7 mouse cellular contexts compared by ENCODE assay signal in the genomic region with DNA sequence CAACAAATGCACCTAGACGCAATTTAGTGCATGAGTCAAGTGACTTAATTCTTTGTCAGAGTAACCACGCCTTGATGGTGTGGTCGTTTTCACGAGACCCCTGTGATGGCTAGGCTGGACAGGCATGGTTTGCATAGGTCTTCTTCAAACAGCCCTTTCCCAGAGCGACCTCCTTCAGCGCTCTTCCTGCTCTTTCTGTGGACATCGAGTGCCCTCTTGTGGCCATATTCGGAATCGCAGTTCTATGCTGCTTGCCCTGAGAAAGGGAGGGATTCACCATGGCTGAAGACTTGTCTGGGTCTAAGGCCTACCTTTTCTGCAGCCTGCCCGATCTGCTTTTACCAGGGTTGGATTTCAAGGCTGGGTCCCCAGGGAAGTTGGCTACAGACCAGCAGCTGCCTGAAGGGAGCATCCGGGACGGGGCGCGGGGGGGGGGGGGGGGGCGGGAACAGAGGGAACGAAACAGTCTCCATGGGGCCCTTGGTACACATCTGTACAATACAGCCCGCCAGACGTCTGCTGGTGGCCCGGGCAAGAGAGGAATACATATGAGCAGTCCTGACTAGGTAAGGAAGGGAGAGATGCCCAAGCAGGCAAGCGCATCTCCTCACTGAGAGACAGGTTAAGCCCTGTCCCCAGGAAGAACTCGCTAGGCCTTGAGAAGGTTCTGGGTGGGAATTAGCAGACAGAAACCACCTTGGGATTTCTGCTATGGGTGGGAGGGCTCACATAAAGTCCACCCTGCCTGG.
DNase-seq lines count a peak whose midpoint lies in the region; ATAC-seq lines count a peak whose summit lies in the region.

No protein-coding gene starts in this region.

- peak; percentile 72 for ATAC-seq in midbrain, embryonic 16.5 days

- H3K4me1 ChIP-seq in limb, embryonic 10.5 days: peaks cover 24% of the 10 kb centered on the region
- H3K4me1 ChIP-seq in midbrain, embryonic 16.5 days (ENCODE audit: control insufficient read depth, insufficient read depth, low read length): peaks cover 15% of the 10 kb centered on the region

- H3K27me3 ChIP-seq in limb, embryonic 10.5 days (ENCODE audit: low read depth, poor library complexity, severe bottlenecking): peaks cover 15% of the 10 kb centered on the region
- H3K27me3 ChIP-seq in midbrain, embryonic 16.5 days (ENCODE audit: control insufficient read depth, insufficient read depth, low read depth, low read length): no peaks in the 10 kb centered on the region

- peak overlapping the region; percentile 61; the same call in 1 of the 2 replicates for H3K27ac ChIP-seq in limb, embryonic 10.5 days
- no peak overlapping the region for H3K27ac ChIP-seq in midbrain, embryonic 16.5 days (ENCODE audit: low read length)

- peak overlapping the region; percentile 23; the same call in 1 of the 2 replicates for H3K4me2 ChIP-seq in midbrain, embryonic 16.5 days (ENCODE audit: low read length)

- H3K36me3 ChIP-seq in limb, embryonic 10.5 days: no peaks in the 10 kb centered on the region
- H3K36me3 ChIP-seq in midbrain, embryonic 16.5 days (ENCODE audit: control insufficient read depth, insufficient read depth, low read length): no peaks in the 10 kb centered on the region

- peak; percentile 64 for DNase-seq in adrenal gland, adult 8-10 months
- DNase-seq in embryo, embryonic 11.5 days (ENCODE audit: low read depth, low spot score): peak; percentile 89
- DNase-seq in heart, adult 11 months: peak; percentile 95
- DNase-seq in kidney, adult 18-20 months: peak; percentile 88
- DNase-seq in limb, embryonic 10.5 days (ENCODE audit: low spot score): peak; percentile 95
- peak; percentile 64 to 82 for DNase-seq in spleen, postnatal 10 days (ENCODE audit: low spot score in 2 of 2)

- peak overlapping the region; percentile 58 for H3K9ac ChIP-seq in midbrain, embryonic 16.5 days (ENCODE audit: low read depth, low read length)

- no peaks in the 10 kb centered on the region for H3K9me3 ChIP-seq in limb, embryonic 10.5 days (replicated peaks)
- no peaks in the 10 kb centered on the region for H3K9me3 ChIP-seq in midbrain, embryonic 16.5 days (replicated peaks; ENCODE audit: control insufficient read depth, low read length, poor library complexity, severe bottlenecking)

- 28% methylated on average over 21 of the region's 21 CpGs for WGBS in limb, embryonic 10.5 days
- 17% methylated on average over 20 of the region's 21 CpGs for WGBS in midbrain, embryonic 16.5 days

- H3K4me3 ChIP-seq in limb, embryonic 10.5 days: peak overlapping the region; percentile 26; the same call in 1 of the 2 replicates
- no peak overlapping the region for H3K4me3 ChIP-seq in midbrain, embryonic 16.5 days (ENCODE audit: low read depth, low read length)
